Mouse (Mus musculus) inflammation-experienced regulatory T-cells, adult 6 months (primary cell): ENCODE measurements around the gene Ftsj3. TPM values are rescaled to one million over a fixed set of nuclear protein-coding genes. Genes with fewer than 3 reads are reported as not detected.
"Not testable (repeated sequence)": the region's sequence is repeated elsewhere in the genome, so short reads cannot be mapped to it uniquely, and the experiment has no call there.

Experiments
- ATAC-seq: one replicate; pipeline ENCODE4 v1.8.0; 2017
- polyA plus RNA-seq, 3 experiments: library from polyadenylated mRNA; unstranded; fragments of 100-300 nt; shearing (Covaris generic); gene quantifications; one replicate each; pipeline ENCODE4 v1.2.1; 2017

Gene Ftsj3
- polyA plus RNA-seq, 3 experiments from 2014 or later, result 31.7 to 66.8 (median 55.9) TPM

DNA sequence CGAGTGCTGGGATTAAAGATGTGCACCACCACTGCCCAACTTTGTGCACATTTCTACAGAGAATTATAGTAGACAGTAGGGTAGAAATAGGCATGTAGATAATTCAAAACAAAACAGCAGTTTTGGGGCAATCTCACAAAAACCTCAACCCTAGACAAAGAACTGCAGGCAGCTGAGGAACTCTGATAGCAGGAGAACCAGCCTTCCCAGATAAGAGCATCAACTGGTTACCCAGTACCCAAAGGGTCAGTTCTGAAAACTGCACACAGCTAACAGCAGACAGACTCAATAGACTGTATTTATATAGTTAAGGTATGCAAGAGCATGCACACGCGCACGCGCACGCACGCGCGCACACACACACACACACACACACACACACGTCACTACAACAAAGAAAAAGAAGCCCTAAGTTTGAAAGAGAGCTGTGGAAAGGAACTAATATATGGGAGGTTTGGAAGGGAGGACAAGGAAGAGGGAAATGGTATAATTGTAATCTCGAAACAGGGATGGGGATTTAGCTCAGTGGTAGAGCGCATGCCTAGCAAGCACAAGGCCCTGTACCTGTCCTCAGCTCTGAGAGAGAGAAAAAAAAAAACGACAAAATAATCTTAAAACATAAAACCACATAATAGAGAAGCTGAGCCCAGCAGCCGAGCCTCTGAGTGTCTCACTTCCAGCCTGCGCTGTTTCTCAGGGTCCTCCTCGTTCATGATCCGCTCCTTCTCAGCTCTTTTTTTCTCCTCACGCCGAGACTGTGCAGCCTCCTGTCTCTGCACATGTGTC lies 54.3 kb downstream of the Ftsj3 start:
- peak; percentile 55 for ATAC-seq

DNA sequence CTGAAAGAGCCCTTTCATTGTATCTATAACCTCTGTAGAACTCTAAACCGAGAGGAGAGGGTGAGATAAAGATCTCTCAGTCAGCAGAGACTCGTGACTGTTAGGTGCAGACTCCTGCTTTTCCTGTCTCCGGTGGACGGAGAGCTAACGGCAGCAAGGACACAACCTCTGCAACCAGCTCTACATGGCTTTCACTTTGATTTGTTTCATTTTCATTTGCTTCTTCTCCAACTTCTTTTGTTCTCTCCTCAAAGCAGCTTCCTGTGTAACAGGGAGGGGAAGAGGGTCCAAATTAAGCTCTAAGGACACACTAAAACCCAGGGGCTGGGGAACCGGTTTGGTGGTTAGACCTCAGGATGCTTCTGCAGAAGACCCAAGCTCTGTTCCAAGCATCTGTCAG lies 55.1 kb downstream of the Ftsj3 start:
- ATAC-seq, result peak; percentile 60

DNA sequence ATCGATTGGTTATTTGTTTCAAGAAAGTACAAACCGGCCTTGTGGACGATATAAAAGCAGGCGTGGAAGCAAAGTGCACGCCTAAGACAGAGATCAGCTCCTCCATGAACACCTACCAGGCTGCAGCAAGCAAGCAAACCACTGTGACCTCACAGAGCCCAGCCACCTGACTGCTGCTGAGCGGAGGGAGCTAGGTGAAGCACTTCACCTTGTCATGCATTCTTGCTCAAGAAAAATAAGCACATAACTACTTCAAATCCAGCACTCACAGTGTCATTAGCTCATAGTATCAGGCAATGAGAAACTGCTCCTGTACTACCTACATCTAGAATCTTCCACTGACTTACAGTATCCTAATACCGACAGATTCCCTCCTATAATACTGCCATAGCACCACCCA lies 55.9 kb downstream of the Ftsj3 start:
- not testable (repeated sequence) for ATAC-seq

Other genes with a start within 250 kb of the Ftsj3 start
- under 1 TPM in 1 of 3 experiments, not detected in 2; 0.16 TPM for gene Kcnh6, start 248.0 kb downstream of the Ftsj3 start, polyA plus RNA-seq
- gene Dcaf7, start 219.2 kb downstream of the Ftsj3 start, polyA plus RNA-seq, result 10 to 100 TPM; 18.5 to 25.5 (median 22.3) TPM
- 10 to 100 TPM in 2 of 3 experiments, 1 to 10 TPM in 1; 7.7 to 14.5 (median 13.3) TPM for gene Taco1, start 190.0 kb downstream of the Ftsj3 start, polyA plus RNA-seq
- gene Map3k3, start 171.5 kb downstream of the Ftsj3 start, polyA plus RNA-seq, result 10 to 100 TPM; 11.5 to 33.4 (median 33.3) TPM
- not detected for gene Gm10840, start 95.2 kb downstream of the Ftsj3 start, polyA plus RNA-seq
- 100 to 1,000 TPM; 535 to 666 (median 652) TPM for gene Limd2, start 95.2 kb downstream of the Ftsj3 start, polyA plus RNA-seq
- 10 to 100 TPM; 28.1 to 45.4 (median 37.4) TPM for gene Strada, start 53.9 kb downstream of the Ftsj3 start, polyA plus RNA-seq
- gene Ccdc47, start 39.7 kb downstream of the Ftsj3 start, polyA plus RNA-seq, result 10 to 100 TPM; 77.0 to 93.9 (median 77.0) TPM
- 10 to 100 TPM; 55.6 to 92.5 (median 83.3) TPM for gene Ddx42, start 39.2 kb downstream of the Ftsj3 start, polyA plus RNA-seq
- 100 to 1,000 TPM; 145 to 157 (median 154) TPM for gene Psmc5, start 75 bp upstream of the Ftsj3 start, polyA plus RNA-seq
- gene Smarcd2, start 16.9 kb upstream of the Ftsj3 start, polyA plus RNA-seq, result 10 to 100 TPM; 16.2 to 24.9 (median 23.1) TPM
- gene Tcam1, start 20.6 kb upstream of the Ftsj3 start, polyA plus RNA-seq, result under 1 TPM in 2 of 3 experiments, not detected in 1; 0.09 to 0.14 TPM
- gene Gh, start 45.8 kb upstream of the Ftsj3 start, polyA plus RNA-seq, result not detected
- 10 to 100 TPM; 29.4 to 76.0 (median 49.1) TPM for gene Cd79b, start 58.7 kb upstream of the Ftsj3 start, polyA plus RNA-seq
- under 1 TPM in 1 of 3 experiments, not detected in 2; 0.08 TPM for gene Scn4a, start 97.2 kb upstream of the Ftsj3 start, polyA plus RNA-seq
- 1 to 10 TPM in 2 of 3 experiments, under 1 TPM in 1; 0.87 to 2.5 (median 2.3) TPM for gene Prr29, start 109.4 kb upstream of the Ftsj3 start, polyA plus RNA-seq
- 100 to 1,000 TPM in 2 of 3 experiments, 10 to 100 TPM in 1; 91.8 to 131 (median 125) TPM for gene Icam2, start 132.0 kb upstream of the Ftsj3 start, polyA plus RNA-seq
- gene Ern1, start 231.8 kb upstream of the Ftsj3 start, polyA plus RNA-seq, result 1 to 10 TPM; 1.4 to 1.8 (median 1.6) TPM